Mouse (Mus musculus): ENCODE measurements at regions not wholly inside any gene's neighbourhood (a gene's known extent, or its start where the extent isn't known, plus 50 kb on each side); places are given as distances from the start of the nearest gene placed in this dataset.

DNA sequence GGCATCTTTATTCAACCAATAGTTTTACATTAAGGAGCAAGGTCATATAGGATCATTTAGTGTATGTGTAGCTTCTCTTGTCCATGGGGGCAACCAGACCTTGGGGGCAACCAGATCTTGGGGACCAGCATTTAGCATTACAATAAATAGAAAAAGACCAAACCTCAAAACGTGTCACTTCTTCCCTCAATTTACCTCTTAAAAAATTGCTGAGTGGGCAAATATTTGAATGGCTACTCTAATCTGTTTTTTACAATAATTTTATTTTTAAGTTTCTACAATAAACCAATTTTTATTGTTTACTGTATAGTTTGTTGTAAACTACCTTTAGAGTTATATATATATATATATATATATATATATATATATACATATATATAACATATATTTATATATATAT, 92.7 kb upstream of the B430218F22Rik start:
- TF ChIP-seq EP300 (IDR thresholded peaks at IDR 0.05; ENCODE audit: low read depth in 1 of 2, low read length in 2 of 2) (no peak), CHD2 (IDR thresholded peaks at IDR 0.05; ENCODE audit: low read length) (no peak), TCF12 (IDR thresholded peaks at IDR 0.05; ENCODE audit: low read depth, low read length) (no peak), ETS1 (IDR thresholded peaks at IDR 0.05; ENCODE audit: low read depth, low read length) (no peak), CTCF (IDR thresholded peaks at IDR 0.05 in 2 of 3, conservative IDR thresholded peaks at IDR 0.05 in 1 of 3; ENCODE audit: control insufficient read depth in 1 of 3, insufficient read depth in 1 of 3, low read depth in 2 of 3, low read length in 3 of 3, poor library complexity in 1 of 3, severe bottlenecking in 1 of 3) (no peak)
